Mouse (Mus musculus) large intestine, adult 2 months (tissue): ENCODE results near the gene Vars. TPM values are rescaled to one million over a fixed set of nuclear protein-coding genes. Genes with fewer than 3 reads are reported as not detected.
"Not testable (repeated sequence)": the region's sequence is repeated elsewhere in the genome, so short reads cannot be mapped to it uniquely, and the experiment has no call there.

Experiments used
- DNase-seq: peaks from one replicate; pipeline ENCODE4 v3.0.0-alpha.2; 2012; ENCODE audit warnings: low read depth, low spot score
- WGBS: fragments of 180-500 bp; shearing (Covaris S2); methylation state at CpG from one replicate; pipeline ENCODE4 v1.1.7; 2018; 5-methylcytosine and 5-hydroxymethylcytosine counted together
- polyA plus RNA-seq: library from polyadenylated mRNA; depleted of rRNA; stranded (reverse); fragments of >200 nt; gene quantifications from 2 replicates; pipeline ENCODE4 v1.2.3, GENCODE M21; 2012

Gene Vars
- polyA plus RNA-seq, 1 experiment, result 104 TPM

DNA sequence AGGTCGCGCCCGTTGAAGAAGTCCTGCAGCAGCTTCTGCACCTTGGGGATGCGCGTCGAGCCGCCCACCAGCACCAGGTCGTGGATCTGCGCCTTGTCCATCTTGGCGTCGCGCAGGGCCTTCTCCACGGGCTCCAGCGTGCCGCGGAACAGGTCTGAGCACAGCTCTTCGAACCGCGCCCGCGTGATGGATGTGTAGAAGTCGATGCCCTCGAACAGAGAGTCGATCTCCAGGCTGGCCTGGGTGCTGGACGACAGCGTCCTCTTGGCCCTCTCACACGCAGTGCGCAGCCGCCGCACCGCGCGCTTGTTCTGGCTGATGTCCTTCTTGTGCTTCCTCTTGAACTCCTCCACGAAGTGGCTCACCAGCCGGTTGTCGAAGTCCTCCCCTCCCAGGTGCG lies 29.9 kb upstream of the Vars start:
- 38% methylated on average over 26 of the region's 37 CpGs for WGBS
- DNase-seq, result not testable (repeated sequence)

DNA sequence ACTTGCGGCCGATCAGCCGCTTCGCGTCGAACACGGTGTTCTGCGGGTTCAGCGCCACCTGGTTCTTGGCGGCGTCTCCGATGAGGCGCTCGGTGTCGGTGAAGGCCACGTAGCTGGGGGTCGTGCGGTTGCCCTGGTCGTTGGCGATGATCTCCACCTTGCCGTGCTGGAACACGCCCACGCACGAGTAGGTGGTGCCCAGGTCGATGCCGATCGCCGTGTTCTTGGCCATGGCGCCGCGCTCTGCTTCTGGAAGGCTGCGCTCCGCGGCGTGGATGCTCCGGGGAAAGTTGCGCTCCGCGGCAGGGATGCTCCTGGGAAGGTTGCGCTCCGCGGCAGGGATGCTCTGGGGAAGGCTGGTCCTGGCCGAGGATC lies 29.1 kb upstream of the Vars start:
- DNase-seq, result not testable (repeated sequence)
- WGBS, result 1% methylated on average over 28 of the region's 43 CpGs

DNA sequence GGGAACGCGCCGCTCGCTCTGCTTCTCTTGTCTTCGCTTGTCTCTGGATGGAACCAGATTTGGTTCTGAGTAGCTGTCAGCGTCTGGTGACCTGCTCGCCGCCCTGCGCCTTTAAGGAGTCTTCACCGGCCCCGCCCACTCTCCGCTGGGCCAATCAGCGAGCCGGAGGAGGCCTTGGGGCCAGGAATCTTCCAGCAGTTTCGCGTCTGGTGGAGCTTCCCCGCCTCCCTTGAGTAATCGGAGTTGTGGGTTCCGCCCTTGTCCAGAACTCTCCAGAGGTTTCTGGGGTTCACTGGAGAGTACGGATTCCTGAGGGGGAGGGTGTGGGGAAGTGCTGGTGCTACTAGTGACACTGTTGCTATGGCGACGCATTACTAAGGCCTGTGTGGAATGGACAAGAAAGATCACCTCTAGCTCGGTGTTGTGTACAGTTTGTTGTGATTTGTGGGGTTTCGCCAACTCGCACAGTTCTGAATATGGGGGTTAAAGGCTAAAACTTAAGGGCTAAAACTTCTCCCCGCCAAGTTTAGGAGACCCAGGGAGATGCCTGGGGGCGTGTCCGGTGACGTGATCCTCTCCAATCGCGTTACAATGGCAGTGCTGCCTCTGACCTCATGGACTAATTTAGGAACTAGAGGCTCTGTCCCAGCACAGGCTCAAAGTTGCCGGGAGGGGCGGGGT lies 28.6 kb upstream of the Vars start, which contains the start of the genes Hspa1a and Hspa1l:
Gene Hspa1a (minus strand): TSS at position 88 of the 681 bp plus-strand sequence.
Gene Hspa1l (plus strand): TSS at position 635 of the 681 bp plus-strand sequence.
- under 1% methylated on average over 33 of the region's 33 CpGs for WGBS
- DNase-seq, result not testable (repeated sequence)

- no peak for DNase-seq
- 88% methylated on average over 3 of the region's 3 CpGs for WGBS
These were observed 24.9 kb upstream of the Vars start for GRCm38 (mm10) chr17:34975581-34976492.

- no peak for DNase-seq
- WGBS, result 96% methylated on average over 20 of the region's 20 CpGs
These were observed 23.8 kb upstream of the Vars start for GRCm38 (mm10) chr17:34977000-34977399.

- 92% methylated on average over 27 of the region's 27 CpGs for WGBS
- DNase-seq, result no peak
These were observed 22.5 kb upstream of the Vars start for GRCm38 (mm10) chr17:34978239-34978638.

DNA sequence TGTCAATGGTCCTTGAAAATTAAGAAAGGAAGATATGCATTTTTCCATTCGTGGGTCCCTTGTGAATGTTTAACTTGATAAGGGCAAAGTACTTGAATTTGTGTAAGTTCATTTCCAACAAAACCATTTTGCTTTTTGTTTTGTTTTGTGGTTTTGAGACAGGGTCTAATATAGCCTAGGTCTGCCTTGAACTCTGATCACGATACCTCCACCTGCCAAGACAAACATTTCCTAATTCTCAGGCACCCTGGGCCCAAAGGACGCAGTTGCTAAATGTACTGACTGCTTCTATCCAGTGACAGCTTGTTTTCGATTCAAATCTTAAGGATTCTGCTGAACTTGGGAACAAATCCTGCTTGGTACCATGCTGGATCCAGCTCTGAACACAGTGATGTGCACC lies 21.2 kb upstream of the Vars start:
- 45% methylated on average over 4 of the region's 4 CpGs for WGBS

GRCm38 (mm10) chr17:34980655-34981054 lies 20.1 kb upstream of the Vars start:
- 3% methylated on average over 2 of the region's 2 CpGs for WGBS
- DNase-seq, result no peak

More for the DNA sequence above, 21.2 kb upstream of the Vars start:
- DNase-seq, result no peak

DNA sequence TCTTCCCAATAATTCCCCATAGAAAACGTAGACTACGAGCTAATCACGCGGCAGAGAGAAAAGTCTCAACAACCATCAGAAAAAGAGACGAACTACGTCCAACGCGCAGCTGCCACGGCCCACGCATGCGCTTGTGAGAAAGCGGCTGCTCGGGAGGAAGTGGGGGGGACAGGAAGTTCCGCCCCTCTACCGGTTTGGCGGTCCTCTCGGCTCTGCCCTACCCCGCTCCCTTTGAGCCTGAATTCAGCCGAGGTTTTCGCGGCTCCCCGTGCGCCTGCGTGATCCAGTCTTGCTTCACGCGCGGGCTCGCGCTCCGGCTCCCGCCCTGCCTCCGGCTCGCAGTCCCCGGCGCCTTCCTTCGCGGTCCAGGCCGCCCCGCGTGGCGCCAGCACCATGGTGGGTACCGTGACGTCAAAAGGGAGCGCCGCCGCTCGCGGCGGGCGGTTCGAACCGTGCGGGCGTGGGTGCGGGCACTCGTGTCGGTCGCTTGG lies 19.1 kb upstream of the Vars start, which contains the start of gene Lsm2:
Gene Lsm2 (plus strand): TSS at position 173 of the 491 bp plus-strand sequence.
- WGBS, result under 1% methylated on average over 58 of the region's 58 CpGs
- DNase-seq, result peak; percentile 85

- DNase-seq, result no peak
- WGBS, result under 1% methylated on average over 15 of the region's 15 CpGs
These were observed 18.5 kb upstream of the Vars start for GRCm38 (mm10) chr17:34982328-34982727.

GRCm38 (mm10) chr17:34984218-34984617 lies 16.6 kb upstream of the Vars start:
- no peak for DNase-seq
- WGBS, result 68% methylated on average over 2 of the region's 2 CpGs

DNA sequence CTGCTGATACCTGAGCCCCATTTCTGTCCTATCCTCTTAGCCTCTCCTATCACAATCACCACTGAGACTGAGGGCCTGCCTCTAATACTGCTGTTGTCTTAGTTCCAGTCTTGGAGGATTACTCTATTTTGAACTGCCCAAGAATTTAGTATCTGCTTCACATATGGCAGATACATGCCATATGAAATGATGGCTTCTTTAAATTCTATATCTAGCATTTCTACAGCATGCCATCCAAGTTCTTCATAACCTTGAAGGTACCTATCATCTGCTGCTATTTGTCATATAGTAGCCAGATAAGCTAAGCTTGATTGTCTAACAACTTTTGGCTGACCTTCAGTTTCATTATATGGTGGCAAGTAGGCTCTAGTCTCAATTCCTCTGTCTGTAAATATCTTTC lies 6.0 kb upstream of the Vars start:
- DNase-seq, result no peak

GRCm38 (mm10) chr17:34995192-34995591 lies 5.6 kb upstream of the Vars start:
- WGBS, result 54% methylated on average over 4 of the region's 4 CpGs

GRCm38 (mm10) chr17:34995927-34996326 lies 4.9 kb upstream of the Vars start:
- DNase-seq, result not testable (repeated sequence)
- 93% methylated on average over 4 of the region's 4 CpGs for WGBS

More at GRCm38 (mm10) chr17:34995192-34995591, 5.6 kb upstream of the Vars start:
- not testable (repeated sequence) for DNase-seq

DNA sequence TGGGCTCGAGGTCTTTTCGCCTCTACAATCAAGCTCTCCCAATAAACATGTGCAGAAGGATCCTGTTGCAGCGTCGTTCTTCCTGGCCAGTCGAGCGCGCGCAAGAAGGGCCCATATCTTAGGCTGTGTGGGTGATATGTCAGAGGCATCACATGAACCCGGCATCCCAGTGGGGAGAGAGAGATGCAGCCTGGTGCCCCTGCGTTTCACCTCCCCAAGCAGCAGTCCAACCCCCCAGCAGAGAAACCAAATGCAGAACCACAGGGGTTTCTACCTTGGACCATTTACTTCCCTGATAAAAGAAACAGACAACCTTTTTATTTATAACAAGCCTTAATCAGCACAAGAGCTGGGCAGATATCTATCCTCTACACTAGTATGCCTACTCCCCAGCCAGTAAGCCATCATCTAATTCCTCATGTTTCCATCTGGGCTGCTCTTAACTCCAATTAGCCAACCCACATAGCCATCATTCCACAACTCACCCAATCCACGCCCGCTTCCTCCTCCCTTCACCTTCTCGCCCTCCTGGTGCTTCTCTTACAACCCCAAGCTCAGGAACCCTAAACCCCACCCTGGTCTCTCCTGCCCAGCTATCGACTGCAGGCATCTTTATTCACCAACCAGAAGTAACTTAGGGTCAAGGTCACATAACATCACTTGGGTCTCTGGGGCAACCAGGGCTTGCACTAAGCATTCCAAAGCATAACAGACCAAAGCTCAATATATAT lies 4.2 kb upstream of the Vars start:
- WGBS, result 72% methylated on average over 14 of the region's 14 CpGs
- no peak for DNase-seq

DNA sequence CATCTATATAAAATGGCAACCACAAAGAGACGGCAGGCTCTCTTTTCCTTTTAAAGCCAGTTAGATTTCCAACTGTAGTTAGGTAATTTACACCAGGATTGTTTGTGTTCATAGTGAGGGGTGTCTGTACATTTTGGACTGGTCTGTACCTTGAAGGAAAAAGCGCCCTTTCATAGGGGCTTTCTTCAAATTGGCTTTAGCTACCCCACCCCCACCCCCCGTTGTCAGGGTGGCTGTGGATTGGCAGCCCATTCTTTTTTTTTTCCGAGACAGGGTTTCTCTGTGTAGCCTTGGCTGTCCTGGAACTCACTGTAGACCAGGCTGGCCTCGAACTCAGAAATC lies 3.7 kb upstream of the Vars start:
- DNase-seq, result no peak
- WGBS, result 66% methylated on average over 5 of the region's 5 CpGs

- DNase-seq, result no peak
- 46% methylated on average over 15 of the region's 15 CpGs for WGBS
These were observed 2.0 kb upstream of the Vars start for GRCm38 (mm10) chr17:34998526-34999430.

- 2% methylated on average over 30 of the region's 32 CpGs for WGBS
- DNase-seq, result not testable (repeated sequence)
These were observed 693 bp upstream of the Vars start for GRCm38 (mm10) chr17:34999871-35000716.
